Mouse (Mus musculus) heart, postnatal 0 days (tissue): Measurements from ENCODE around the gene Ribc2. TPM values are rescaled to one million over a fixed set of nuclear protein-coding genes. Genes with fewer than 3 reads are reported as not detected.

ENCODE experiments used
- ATAC-seq: fragments of 200-750 bp; cut with Nextera tagmentation; 2 replicates; pipeline ENCODE4 v1.8.0; 2017; ENCODE audit warnings: low read depth, moderate number of reproducible peaks, moderate library complexity; ENCODE audit not compliant: insufficient read depth
- DNase-seq: peaks from one replicate; pipeline ENCODE4 v3.0.0-alpha.2; 2016; ENCODE audit warnings: low spot score
- H3K27ac ChIP-seq: fragments of 300-500 bp; sonication (generic); 2 replicates; pipeline ENCODE4 v1.5.1; 2014; ENCODE audit warnings: low read depth, mild to moderate bottlenecking
- H3K27me3 ChIP-seq: fragments of 300-500 bp; sonication (generic); 2 replicates; pipeline ENCODE4 v1.6.1; 2014; ENCODE audit warnings: low read length, mixed read lengths; ENCODE audit not compliant: control insufficient read depth, insufficient read depth
- H3K36me3 ChIP-seq: fragments of 300-500 bp; sonication (generic); replicated peaks from 2 replicates; pipeline ENCODE4 v1.6.1; 2014; ENCODE audit warnings: low read length, mixed read lengths; ENCODE audit not compliant: control insufficient read depth, insufficient read depth
- H3K4me1 ChIP-seq: fragments of 300-500 bp; sonication (generic); 2 replicates; pipeline ENCODE4 v1.6.1; 2014; ENCODE audit warnings: antibody characterized with exemption; ENCODE audit not compliant: control insufficient read depth, insufficient read depth
- H3K4me2 ChIP-seq: fragments of 300-500 bp; sonication (generic); 2 replicates; pipeline ENCODE4 v1.6.1; 2014; ENCODE audit warnings: low read depth, mild to moderate bottlenecking, low read length, moderate library complexity
- H3K4me3 ChIP-seq: fragments of 300-500 bp; sonication (generic); 2 replicates; pipeline ENCODE4 v1.5.1; 2014; ENCODE audit warnings: low read depth, low read length
- H3K9ac ChIP-seq: fragments of 300-500 bp; sonication (generic); replicated peaks from 2 replicates; pipeline ENCODE4 v1.6.1; 2014; ENCODE audit warnings: low read depth, low read length, mixed read lengths
- H3K9me3 ChIP-seq: fragments of 300-500 bp; sonication (generic); replicated peaks from 2 replicates; pipeline ENCODE4 v1.6.1; 2016; ENCODE audit warnings: low read length; ENCODE audit not compliant: control insufficient read depth
- CTCF ChIP-seq: IDR thresholded peaks from 2 replicates; pipeline ENCODE4 v1.5.1; 2016; ENCODE audit warnings: antibody characterized with exemption, control low read depth, low read depth
- EP300 ChIP-seq: IDR thresholded peaks from 2 replicates; pipeline ENCODE4 v1.6.1; 2016; ENCODE audit warnings: antibody characterized with exemption, low read depth
- WGBS: fragments of 180-500 bp; shearing (Covaris S2); extraction: QIAGEN DNeasy Blood & Tissue Kit; methylation state at CpG from one replicate; pipeline ENCODE4 v1.1.7; 2014; 5-methylcytosine and 5-hydroxymethylcytosine counted together
- polyA plus RNA-seq: library from polyadenylated mRNA; unstranded; fragments of >200 nt; fragmentation: Nextera tagmentation; extraction: Ambion mirVana; gene quantifications from 2 replicates; pipeline ENCODE4 v1.2.1, GENCODE M21; 2015
- total RNA-seq: library from RNA; depleted of rRNA; stranded (reverse); fragments of >200 nt; gene quantifications from 2 replicates; pipeline ENCODE4 v1.2.3, GENCODE M21; 2014; ENCODE audit warnings: low replicate concordance; rRNA removed

Gene Ribc2
- total and polyA plus RNA-seq, 2 experiments from 2014 or later = 0.14 TPM; not detected in 1

DNA sequence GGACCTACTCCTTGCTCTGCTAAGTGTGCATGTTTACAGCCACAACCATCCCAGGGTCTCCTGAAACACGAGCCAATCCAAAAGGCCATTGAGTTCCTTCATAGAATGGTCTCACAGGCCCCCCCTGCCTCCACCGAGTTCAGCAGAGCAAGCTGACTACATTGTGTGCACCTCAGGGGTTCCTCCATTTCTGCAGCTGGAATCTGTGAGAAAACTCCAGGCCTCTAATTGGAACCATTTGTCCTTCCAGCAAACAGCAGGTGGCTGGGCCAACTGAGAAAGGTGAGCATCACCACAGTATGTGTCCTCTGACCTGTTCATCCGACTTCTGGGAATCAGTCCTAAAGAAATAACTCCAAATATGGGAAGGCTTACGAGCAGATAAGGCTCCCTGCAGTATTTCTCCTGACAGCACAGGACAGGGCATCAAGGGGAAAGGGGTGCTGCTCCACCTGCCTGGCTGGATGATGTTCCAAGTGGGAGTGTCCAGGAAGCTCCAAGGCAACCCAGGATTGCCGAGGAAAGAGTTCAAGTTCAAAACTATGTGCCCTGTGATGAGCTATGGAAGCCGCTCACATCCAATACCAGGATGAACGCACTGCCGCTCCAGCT, 56.4 kb downstream of the Ribc2 start:
- no peak for ATAC-seq
- H3K36me3 ChIP-seq = no peaks in the 10 kb centered on the region
- H3K4me3 ChIP-seq = no peak overlapping the region
- H3K4me2 ChIP-seq = no peak overlapping the region
- no peak for DNase-seq
- H3K9me3 ChIP-seq = no peaks in the 10 kb centered on the region
- H3K27me3 ChIP-seq = no peaks in the 10 kb centered on the region
- no peaks in the 10 kb centered on the region for H3K4me1 ChIP-seq
- 46% methylated on average over 8 of the region's 8 CpGs for WGBS
- TF ChIP-seq EP300 (no peak), CTCF (no peak)
- H3K9ac ChIP-seq = no peak overlapping the region
- no peak overlapping the region for H3K27ac ChIP-seq

Other genes starting within 250 kb of the Ribc2 start
- 0.08 and 0.12 TPM in 2 replicates for gene Gm29666, start 212.0 kb upstream of the Ribc2 start, total RNA-seq
- 0.10 and 0.16 TPM in 2 replicates for gene Gm29666, start 212.0 kb upstream of the Ribc2 start, polyA plus RNA-seq
- 11.8 and 14.6 TPM in 2 replicates for gene Nup50, start 208.7 kb upstream of the Ribc2 start, total RNA-seq
- gene Nup50, start 208.7 kb upstream of the Ribc2 start, polyA plus RNA-seq = 10.7 and 11.4 TPM in 2 replicates
- gene 5031439G07Rik, start 143.5 kb upstream of the Ribc2 start, total RNA-seq = 18.7 and 27.3 TPM in 2 replicates
- 2.2 TPM in 2 replicates for gene 5031439G07Rik, start 143.5 kb upstream of the Ribc2 start, polyA plus RNA-seq
- 0.27 and 125 TPM in 2 replicates for gene Upk3a, start 114.9 kb upstream of the Ribc2 start, total RNA-seq
- 0.11 TPM in 1 of 2 replicates, not detected in the other for gene Upk3a, start 114.9 kb upstream of the Ribc2 start, polyA plus RNA-seq
- gene Fam118a, start 103.1 kb upstream of the Ribc2 start, total RNA-seq = 9.9 and 11.1 TPM in 2 replicates
- gene Fam118a, start 103.1 kb upstream of the Ribc2 start, polyA plus RNA-seq = 10.5 and 11.5 TPM in 2 replicates
- gene Smc1b, start 114 bp upstream of the Ribc2 start, total RNA-seq = not detected in 2 replicates
- gene Smc1b, start 114 bp upstream of the Ribc2 start, polyA plus RNA-seq = 0.04 and 0.15 TPM in 2 replicates
- gene Fbln1, start 73.9 kb downstream of the Ribc2 start, total RNA-seq = 81.1 and 85.9 TPM in 2 replicates
- 52.9 and 62.6 TPM in 2 replicates for gene Fbln1, start 73.9 kb downstream of the Ribc2 start, polyA plus RNA-seq
- gene Atxn10, start 204.2 kb downstream of the Ribc2 start, total RNA-seq = 121 and 140 TPM in 2 replicates
- gene Atxn10, start 204.2 kb downstream of the Ribc2 start, polyA plus RNA-seq = 140 and 141 TPM in 2 replicates